Mouse (Mus musculus): ENCODE data around the gene Hbs1l.

DNA sequence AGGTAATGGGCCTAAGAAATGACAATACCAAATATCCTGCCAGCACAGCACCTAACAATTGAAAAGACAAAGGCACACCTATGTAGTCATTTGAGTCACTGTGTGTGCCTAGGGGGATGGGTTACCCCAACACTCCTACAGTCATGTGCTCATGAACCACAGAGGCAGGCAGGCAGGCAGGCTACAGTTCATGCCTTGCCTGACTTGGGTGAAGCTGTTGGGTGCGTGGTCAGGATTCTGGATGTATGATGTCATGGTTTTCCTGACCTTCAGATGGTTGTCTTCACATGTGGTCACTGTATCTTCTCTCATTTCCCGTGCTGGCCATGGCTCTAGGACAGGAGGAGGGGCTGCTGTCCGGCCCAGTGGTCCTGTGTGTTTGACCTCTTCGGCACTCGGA lies 39.8 kb downstream of the Hbs1l start:
- TF ChIP-seq CTCF (conservative IDR thresholded peaks at IDR 0.05; ENCODE audit: low read length) (no peak), POU5F1 (IDR thresholded peaks at IDR 0.05; ENCODE audit: borderline replicate concordance, low read length) (no peak), NANOG (IDR thresholded peaks at IDR 0.05; ENCODE audit: borderline replicate concordance, low read length) (no peak)

Data from E14TG2a.4 (cell line).